Mouse (Mus musculus) left cerebral cortex, postnatal 10 days (tissue): Measurements from ENCODE around the gene Chga. TPM values are rescaled to one million over a fixed set of nuclear protein-coding genes. Genes with fewer than 3 reads are reported as not detected.

Experiments used
- DNase-seq, 2 experiments: peaks; one replicate each; pipeline ENCODE4 v3.0.0; 2021 to 2022; ENCODE audit warnings: low spot score in 2 of 2, mixed read lengths in 1 of 2; ENCODE audit errors: extremely low spot score in 1 of 2
- intact Hi-C: fragments of 180-260 bp; cut with DNase I; formaldehyde crosslinking; loops from one replicate; pipeline ENCODE4 v1.15.1; 2025
- total RNA-seq, 2 experiments: library from RNA; stranded (reverse); gene quantifications; 2 replicates each; pipeline ENCODE4 v1.2.3; 2021

Chga gene
- total RNA-seq, 2 experiments from 2014 or later: 187 to 195 TPM

DNA sequence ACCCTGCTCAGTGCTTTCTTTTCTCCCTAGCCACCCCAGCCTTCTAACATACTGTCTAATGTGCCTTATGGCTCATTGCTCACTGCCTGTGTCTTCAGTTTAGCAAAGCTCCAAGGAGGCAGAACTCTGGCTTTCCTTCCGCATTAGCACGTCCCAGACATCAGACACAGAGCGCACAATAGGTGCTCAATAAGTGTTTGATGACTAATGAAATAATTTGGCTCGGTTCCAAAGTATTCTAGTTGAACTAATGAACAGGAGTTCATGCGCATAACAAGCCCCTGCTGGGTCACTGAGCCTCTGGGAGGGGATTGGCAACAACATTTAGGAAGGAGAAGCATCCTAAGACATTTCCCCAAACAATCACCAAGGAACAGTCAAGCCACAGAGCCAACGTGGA lies 2.8 kb upstream of the Chga start:
- intact Hi-C loops: no loop called here
- DNase-seq: no peak

DNA sequence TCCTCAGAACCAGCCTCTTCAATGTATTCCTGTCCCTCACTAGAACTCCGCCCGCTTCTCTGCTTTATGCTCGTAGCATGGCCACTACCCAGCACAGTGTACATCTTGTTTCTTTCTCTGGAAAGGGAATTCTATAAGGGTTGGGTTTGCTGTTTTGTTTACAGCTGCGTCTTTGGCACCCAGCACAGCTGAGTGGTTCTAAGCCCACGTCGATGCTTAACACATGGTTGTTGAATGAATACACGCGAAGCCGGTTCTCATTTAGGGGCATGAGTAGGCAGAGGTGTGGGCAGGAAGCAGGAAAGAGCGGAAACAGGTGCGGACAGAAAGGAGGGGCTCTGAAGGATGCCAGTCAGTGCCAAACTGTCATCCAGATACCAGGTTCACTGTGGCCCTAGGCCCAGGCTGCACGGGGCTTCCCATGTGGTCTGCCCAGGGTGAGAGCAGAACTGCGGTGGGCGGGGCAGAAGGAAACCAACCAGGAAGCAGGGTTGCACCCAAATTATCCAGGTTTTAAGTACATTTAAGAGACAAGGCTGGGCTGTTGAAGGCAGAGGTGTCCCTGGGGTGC lies 979 bp upstream of the Chga start:
- no peak for DNase-seq
- intact Hi-C loops: no loop called here

DNA sequence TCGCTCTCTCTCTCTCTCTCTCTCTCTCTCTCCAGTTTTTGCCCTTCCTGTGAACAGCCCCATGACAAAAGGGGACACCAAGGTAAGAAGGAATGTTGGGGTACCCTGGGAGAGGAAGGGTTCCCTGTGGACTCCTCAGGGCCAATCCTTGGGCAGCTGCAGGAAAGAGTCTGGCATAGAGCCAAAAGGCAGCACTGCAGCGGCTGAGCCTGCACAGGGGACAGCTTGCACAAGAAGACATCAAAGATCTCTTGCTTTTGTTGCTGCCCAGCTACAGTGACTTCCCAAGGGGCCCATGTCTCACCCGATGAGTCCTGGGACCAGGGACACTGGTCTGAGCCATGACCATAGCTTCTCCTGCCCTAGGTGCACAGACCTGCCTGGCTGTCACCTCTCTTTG lies 1.1 kb downstream of the Chga start:
- intact Hi-C loops: no loop called here
- no peak for DNase-seq

DNA sequence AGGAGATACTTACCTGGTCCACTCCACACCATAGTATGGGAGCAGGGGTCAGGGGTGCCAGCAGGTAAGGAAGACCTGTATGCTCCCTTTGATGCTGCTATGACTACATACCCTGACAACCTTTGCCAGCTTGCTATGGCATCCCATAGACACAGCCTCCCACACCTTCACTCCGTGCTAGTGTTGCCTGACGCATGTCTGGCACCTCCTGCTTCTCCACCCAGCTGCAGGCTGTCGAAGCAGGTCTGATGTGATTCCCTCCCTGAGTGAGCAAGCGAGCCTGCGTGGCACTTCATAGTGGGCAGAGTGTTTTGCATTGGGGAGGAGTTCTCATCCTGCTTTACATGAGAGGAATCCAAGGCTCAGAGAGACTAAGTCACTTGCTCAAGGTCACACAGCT lies 2.6 kb downstream of the Chga start:
- intact Hi-C loops: no loop called here
- no peak for DNase-seq

GRCm38 (mm10) chr12:102565086-102565485 lies 10.3 kb downstream of the Chga start:
- intact Hi-C loops: no loop called here
- DNase-seq: no peak

DNA sequence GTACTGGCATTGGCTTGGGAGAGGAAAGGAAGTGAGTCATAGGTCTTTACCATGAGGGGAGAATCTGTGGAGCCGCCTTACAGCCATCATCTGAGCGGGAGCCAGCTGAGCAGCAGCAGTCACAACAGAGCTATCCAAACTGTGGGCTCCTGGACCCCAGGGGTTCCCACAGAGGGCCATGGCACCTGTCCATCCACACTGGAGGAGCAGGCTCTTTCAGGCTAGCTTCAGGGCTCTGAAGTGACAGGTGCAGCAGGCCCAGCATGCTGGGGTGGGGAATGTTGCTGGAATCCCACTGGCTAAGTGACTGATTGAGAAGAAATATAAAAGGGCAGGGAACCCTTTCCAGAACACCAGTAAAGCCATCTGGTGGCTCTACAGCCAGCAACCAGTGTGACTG lies 12.2 kb downstream of the Chga start:
- intact Hi-C loops: no loop called here
- no peak for DNase-seq

GRCm38 (mm10) chr12:102568219-102568618 lies 13.4 kb downstream of the Chga start:
- DNase-seq: no peak

DNA sequence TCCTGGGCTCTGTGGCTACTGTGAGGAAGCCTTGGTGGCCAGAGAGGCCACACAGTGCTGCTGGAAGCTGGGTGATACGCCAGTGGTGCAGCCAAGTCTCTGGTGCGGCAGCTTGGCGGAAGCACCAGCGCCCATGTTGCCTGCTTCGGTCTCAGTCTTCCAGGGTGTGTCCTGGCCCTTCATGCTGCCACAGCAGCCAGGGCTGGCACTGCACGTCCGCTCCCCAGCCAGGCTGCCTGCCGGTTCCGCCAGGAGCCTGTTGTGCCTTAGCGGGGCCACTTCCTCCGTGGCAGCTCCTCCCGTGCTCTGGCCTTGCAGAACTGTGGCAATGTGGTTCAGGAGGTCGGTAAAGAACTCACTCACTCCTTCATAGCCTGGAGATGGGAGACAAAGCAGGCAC lies 15.3 kb downstream of the Chga start:
- intact Hi-C loops: no loop called here
- no peak for DNase-seq

More at GRCm38 (mm10) chr12:102568219-102568618, 13.4 kb downstream of the Chga start:
- intact Hi-C loops: no loop called here

- no peak for DNase-seq
- intact Hi-C loops: no loop called here
Measured at GRCm38 (mm10) chr12:102570734-102571133, 16.0 kb downstream of the Chga start.

DNA sequence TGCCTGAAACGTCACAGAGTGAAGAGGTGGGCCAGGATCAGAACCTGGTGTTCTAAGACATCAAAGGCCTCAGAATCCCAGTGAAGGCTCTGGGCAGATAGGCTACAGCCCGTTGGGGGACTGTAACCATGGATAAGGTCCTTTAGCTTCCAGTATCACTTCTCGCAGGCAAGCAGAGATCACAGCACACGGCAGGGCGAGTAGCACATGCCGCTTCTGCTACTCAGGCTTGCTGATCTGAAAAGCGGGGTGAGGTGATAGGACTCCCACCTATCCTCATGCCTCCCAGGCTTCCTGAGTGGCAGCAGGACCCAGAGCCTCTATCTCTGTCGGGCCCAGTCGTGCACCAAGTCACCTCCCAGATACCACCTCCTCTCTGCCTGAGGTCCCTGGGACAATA lies 16.9 kb downstream of the Chga start:
- DNase-seq: no peak
- intact Hi-C loops: no loop called here

GRCm38 (mm10) chr12:102573036-102573435 lies 18.3 kb downstream of the Chga start:
- DNase-seq: no peak
- intact Hi-C loops: no loop called here

DNA sequence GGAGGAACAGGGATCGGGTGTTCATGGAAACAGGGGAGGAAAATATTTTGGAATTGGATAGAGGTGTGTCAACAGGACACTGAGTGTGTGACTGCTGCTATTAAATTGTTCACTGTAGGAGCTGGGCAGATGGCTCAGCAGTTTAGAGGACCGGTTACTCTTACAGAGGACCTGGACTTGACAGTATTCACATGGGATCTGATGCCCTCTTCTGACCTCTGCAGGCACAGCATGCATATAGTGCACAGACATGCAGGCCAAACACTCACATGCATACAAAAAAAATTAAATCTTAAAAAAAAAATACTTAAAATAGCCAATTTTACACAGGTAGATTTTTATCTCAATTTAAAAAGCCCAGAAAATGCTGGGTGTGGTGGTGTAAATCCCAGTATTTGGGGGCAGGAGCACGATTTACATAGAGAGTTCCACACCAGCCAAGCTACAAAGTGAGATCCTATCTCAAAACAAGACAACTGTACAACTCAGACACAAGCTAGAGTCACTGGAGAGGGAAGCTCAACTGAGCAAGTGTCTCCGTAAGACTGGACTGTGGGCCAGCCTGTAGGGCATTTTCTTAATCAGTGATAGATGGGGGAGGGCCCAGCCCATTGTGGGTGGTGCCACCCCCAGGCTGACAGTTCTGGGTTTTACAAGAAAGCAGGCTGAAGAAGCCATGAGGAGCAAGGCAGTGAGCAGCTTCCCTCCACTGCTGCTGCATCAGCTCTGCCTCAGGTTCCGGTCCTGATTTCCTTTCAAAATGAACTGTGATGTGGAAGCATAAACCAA lies 21.0 kb downstream of the Chga start:
- intact Hi-C loops: loop anchor here (5.0 kb wide), 1 partner anchor 142 kb away; no protein-coding TSS in a partner anchor
- DNase-seq: no peak

GRCm38 (mm10) chr12:102576659-102577398 lies 22.1 kb downstream of the Chga start:
- DNase-seq: no peak
- intact Hi-C loops: loop anchor here (5.0 kb wide), 1 partner anchor 140 kb away; no protein-coding TSS in a partner anchor

DNA sequence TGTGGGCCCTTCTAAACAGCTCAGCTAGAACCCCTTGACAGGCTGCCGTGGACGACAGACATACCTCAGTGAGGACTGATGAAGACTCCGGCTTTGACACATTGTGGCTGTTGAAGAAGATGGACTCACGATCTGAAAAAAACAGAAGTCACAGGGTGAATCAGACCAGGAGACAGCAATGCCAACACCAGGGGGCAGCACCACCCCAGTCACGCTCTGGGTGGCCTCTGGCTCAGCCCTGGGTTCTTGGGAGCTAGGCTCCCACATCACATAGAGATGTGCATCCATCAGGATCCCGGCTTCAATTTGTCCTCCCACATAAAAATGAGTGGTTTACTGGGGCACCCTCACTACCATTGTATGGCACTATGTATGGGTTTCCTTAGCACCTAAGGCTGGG lies 24.3 kb downstream of the Chga start:
- DNase-seq: peak; percentile 59 to 81
- intact Hi-C loops: loop anchor here (5.0 kb wide), 1 partner anchor 138 kb away; no protein-coding TSS in a partner anchor

DNA sequence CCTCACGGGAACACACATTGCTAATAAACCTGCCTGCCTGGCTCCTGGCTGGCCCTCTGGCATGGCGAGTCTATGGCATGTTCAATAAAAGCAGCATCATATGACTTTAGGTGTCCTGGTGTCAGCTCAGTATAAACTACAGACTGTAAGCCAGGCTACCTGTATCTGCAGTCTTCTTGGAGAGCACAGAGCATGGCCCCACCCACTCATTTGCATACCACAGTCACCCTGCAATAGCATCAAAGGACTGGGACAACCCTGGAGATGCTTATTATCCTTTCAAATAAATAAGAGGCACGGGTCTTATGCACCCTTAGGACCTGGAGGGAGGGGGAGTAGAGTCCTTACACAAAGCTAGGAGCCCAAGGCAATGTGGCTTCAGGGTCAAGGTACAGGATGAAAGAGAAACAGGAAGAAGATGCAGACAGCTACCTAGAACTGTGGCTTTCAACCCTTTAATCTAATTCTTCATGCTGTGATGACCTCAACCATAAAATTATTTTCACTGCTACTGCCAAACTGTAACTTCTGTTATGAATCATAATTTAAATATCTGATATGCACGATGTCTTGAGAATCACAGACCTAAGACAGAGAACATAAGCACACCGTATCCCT lies 26.9 kb downstream of the Chga start:
- intact Hi-C loops: no loop called here
- DNase-seq: no peak

- DNase-seq: no peak
Measured at GRCm38 (mm10) chr12:102582441-102582840, 27.7 kb downstream of the Chga start.

GRCm38 (mm10) chr12:102585390-102585789 lies 30.6 kb downstream of the Chga start:
- DNase-seq: peak in 1 of 2 experiments; percentile 36
- intact Hi-C loops: no loop called here

More at GRCm38 (mm10) chr12:102582441-102582840, 27.7 kb downstream of the Chga start:
- intact Hi-C loops: no loop called here

DNA sequence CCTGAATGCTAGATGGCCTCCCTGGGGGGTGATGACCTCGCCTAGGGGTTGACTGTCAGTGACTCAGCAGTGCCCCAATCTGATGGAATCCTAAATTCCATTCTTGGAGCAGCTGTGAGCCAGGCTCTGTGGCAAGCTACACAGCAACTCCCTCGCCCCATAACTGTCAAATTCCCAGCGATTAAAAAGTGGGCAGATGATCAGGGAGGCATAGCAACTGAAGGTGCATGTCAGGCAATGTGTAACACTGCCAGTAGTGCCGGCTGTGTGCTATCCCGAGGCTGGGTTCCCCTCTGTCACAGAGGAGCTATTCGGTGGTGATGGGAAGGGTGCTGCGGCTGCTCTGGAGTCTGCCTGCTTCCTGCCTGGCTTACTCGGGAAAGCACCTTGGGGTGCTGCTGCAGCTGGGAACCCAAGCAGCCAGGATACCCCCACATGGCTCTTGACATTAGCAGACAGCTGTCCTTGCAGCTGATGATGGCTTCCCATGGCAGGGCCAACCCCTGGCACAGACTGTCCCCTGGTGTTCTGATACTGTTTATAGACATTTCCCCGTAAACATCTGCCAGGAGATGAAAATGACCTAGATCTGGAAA lies 31.6 kb downstream of the Chga start:
- no peak for DNase-seq
- intact Hi-C loops: no loop called here

DNA sequence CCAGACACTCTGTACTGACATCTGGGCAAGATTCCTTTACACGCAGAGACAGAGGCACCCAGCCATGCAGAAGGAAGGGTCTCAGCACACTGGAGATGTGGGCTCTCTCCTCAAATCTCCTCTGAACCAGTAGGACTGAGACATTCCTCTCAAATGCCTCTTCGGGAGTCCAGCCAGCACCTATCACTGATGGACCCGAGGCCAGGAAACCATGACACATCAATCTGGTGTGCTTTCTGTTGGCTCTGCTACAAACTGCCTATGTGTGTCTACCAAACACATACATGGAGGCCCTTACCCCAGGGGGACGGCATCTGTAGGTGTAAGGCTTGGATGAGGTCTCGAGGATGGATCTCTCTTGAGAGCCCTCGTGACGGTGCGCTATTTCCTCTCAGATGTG lies 32.3 kb downstream of the Chga start:
- no peak for DNase-seq
- intact Hi-C loops: no loop called here
